Mouse (Mus musculus) liver, embryonic 18 days (tissue): Measurements from ENCODE around the gene Klrb1b. TPM values are rescaled to one million over a fixed set of nuclear protein-coding genes. Genes with fewer than 3 reads are reported as not detected.

Experiments
- polyA plus RNA-seq: library from polyadenylated mRNA; depleted of rRNA; stranded (reverse); fragments of >200 nt; gene quantifications from 2 replicates; pipeline ENCODE4 v1.2.3, GENCODE M21; 2012; rRNA removed

Klrb1b gene
- 0.29 and 0.48 TPM in 2 replicates for polyA plus RNA-seq

GRCm38 (mm10) chr6:128826132-128826531, at the start of gene Klrb1b, which contains the start of gene Gm44511:
TSS of gene Klrb1b (minus strand) at chr6:128826331.
TSS of gene Gm44511 (minus strand) at chr6:128826315.

GRCm38 (mm10) chr6:128789115-128789514, 37.0 kb downstream of the Klrb1b start, which contains the start of gene Klrb1c:
TSS of gene Klrb1c (minus strand) at chr6:128789215.

Other genes with a start within 250 kb of the Klrb1b start
- gene A2ml1, start 244.7 kb downstream of the Klrb1b start, polyA plus RNA-seq: 68.7 and 95.4 TPM in 2 replicates
- 0.07 and 0.16 TPM in 2 replicates for gene Klrb1a, start 202.8 kb downstream of the Klrb1b start, polyA plus RNA-seq
- 1.1 and 1.2 TPM in 2 replicates for gene Clec2h, start 163.9 kb downstream of the Klrb1b start, polyA plus RNA-seq
- 0.04 and 0.12 TPM in 2 replicates for gene Klrb1, start 103.3 kb downstream of the Klrb1b start, polyA plus RNA-seq
- 0.35 and 0.61 TPM in 2 replicates for gene Klrb1c, start 37.1 kb downstream of the Klrb1b start, polyA plus RNA-seq
- 0.36 TPM in 1 of 2 replicates, not detected in the other for gene Gm44511, start within 50 bp of the Klrb1b start, polyA plus RNA-seq
- gene Clec2i, start 61.3 kb upstream of the Klrb1b start, polyA plus RNA-seq: 0.22 and 0.25 TPM in 2 replicates
- 8.1 and 11.6 TPM in 2 replicates for gene BC035044, start 64.8 kb upstream of the Klrb1b start, polyA plus RNA-seq
- gene Clec2g, start 108.0 kb upstream of the Klrb1b start, polyA plus RNA-seq: not detected in 2 replicates
- 0.32 and 0.37 TPM in 2 replicates for gene Klrb1f, start 219.6 kb upstream of the Klrb1b start, polyA plus RNA-seq